Mouse (Mus musculus): Measurements from ENCODE around the gene St7l. TPM values are rescaled to one million over a fixed set of nuclear protein-coding genes. Genes with fewer than 3 reads are reported as not detected.

St7l gene
- polyA plus RNA-seq, 1 experiment, result 4.5 TPM

- no peak for DNase-seq (ENCODE audit: low read depth in 1 of 2, low spot score in 2 of 2)
- Histone ChIP-seq H3K4me3 (ENCODE audit: extremely low read depth, insufficient read depth, insufficient read length) (peak within 1 kb of the TSS; percentile 26; the same call in 1 of the 2 replicates), H3K27ac (ENCODE audit: insufficient read depth, low read length) (no peak within 1 kb of the TSS), H3K36me3 (ENCODE audit: control insufficient read depth, insufficient read depth, low read length) (no peaks in the 10 kb centered on the region), H3K27me3 (ENCODE audit: control insufficient read depth, insufficient read depth, low read length) (peaks cover 16% of the 10 kb centered on the region), H3K4me1 (ENCODE audit: control insufficient read depth, insufficient read depth, insufficient read length) (peaks cover 13% of the 10 kb centered on the region)
- TF ChIP-seq CTCF (IDR thresholded peaks at IDR 0.05; ENCODE audit: extremely low read depth, insufficient read depth, insufficient read length, insufficient replicate concordance) (no peak), POLR2A (IDR thresholded peaks at IDR 0.05; ENCODE audit: low read depth, low read length) (no peak)
- WGBS, result 2% methylated on average over 50 of the region's 87 CpGs
Observed at GRCm38 (mm10) chr3:104961066-104962059, 97.6 kb downstream of the St7l start, which contains the start of gene Wnt2b. Gene Wnt2b, minus strand, starts transcription at chr3:104961921.

- no peak overlapping the region for H3K27ac ChIP-seq (ENCODE audit: insufficient read depth, low read length)
- peak overlapping the region; percentile 26; the same call in 1 of the 2 replicates for H3K4me3 ChIP-seq (ENCODE audit: extremely low read depth, insufficient read depth, insufficient read length)
- WGBS, result 3% methylated on average over 31 of the region's 31 CpGs
- TF ChIP-seq CTCF (IDR thresholded peaks at IDR 0.05; ENCODE audit: extremely low read depth, insufficient read depth, insufficient read length, insufficient replicate concordance) (no peak), POLR2A (IDR thresholded peaks at IDR 0.05; ENCODE audit: low read depth, low read length) (no peak)
- H3K4me1 ChIP-seq (ENCODE audit: control insufficient read depth, insufficient read depth, insufficient read length), result peaks cover 13% of the 10 kb centered on the region
- DNase-seq (ENCODE audit: low read depth in 1 of 2, low spot score in 2 of 2), result no peak
- H3K27me3 ChIP-seq (ENCODE audit: control insufficient read depth, insufficient read depth, low read length), result peaks cover 16% of the 10 kb centered on the region
- no peaks in the 10 kb centered on the region for H3K36me3 ChIP-seq (ENCODE audit: control insufficient read depth, insufficient read depth, low read length)
Observed at GRCm38 (mm10) chr3:104962141-104962611, 98.4 kb downstream of the St7l start.

- 15% methylated on average over 5 of the region's 5 CpGs for WGBS
- Histone ChIP-seq H3K27me3 (ENCODE audit: control insufficient read depth, insufficient read depth, low read length) (peaks cover 18% of the 10 kb centered on the region), H3K4me1 (ENCODE audit: control insufficient read depth, insufficient read depth, insufficient read length) (peaks cover 16% of the 10 kb centered on the region)
Observed at GRCm38 (mm10) chr3:104962866-104963265, 99.1 kb downstream of the St7l start.

GRCm38 (mm10) chr3:104963331-104964276, 99.8 kb downstream of the St7l start:
- no peaks in the 10 kb centered on the region for H3K36me3 ChIP-seq (ENCODE audit: control insufficient read depth, insufficient read depth, low read length)
- 39% methylated on average over 13 of the region's 13 CpGs for WGBS
- TF ChIP-seq POLR2A (IDR thresholded peaks at IDR 0.05; ENCODE audit: low read depth, low read length) (no peak), CTCF (IDR thresholded peaks at IDR 0.05; ENCODE audit: extremely low read depth, insufficient read depth, insufficient read length, insufficient replicate concordance) (no peak)
- H3K27ac ChIP-seq (ENCODE audit: insufficient read depth, low read length), result no peak overlapping the region
- H3K4me3 ChIP-seq (ENCODE audit: extremely low read depth, insufficient read depth, insufficient read length), result no peak overlapping the region
- no peak for DNase-seq (ENCODE audit: low read depth in 1 of 2, low spot score in 2 of 2)
- H3K27me3 ChIP-seq (ENCODE audit: control insufficient read depth, insufficient read depth, low read length), result peaks cover 18% of the 10 kb centered on the region
- H3K4me1 ChIP-seq (ENCODE audit: control insufficient read depth, insufficient read depth, insufficient read length), result peaks cover 19% of the 10 kb centered on the region

More at GRCm38 (mm10) chr3:104962866-104963265, 99.1 kb downstream of the St7l start:
- no peak for DNase-seq (ENCODE audit: low read depth in 1 of 2, low spot score in 2 of 2)
- TF ChIP-seq CTCF (IDR thresholded peaks at IDR 0.05; ENCODE audit: extremely low read depth, insufficient read depth, insufficient read length, insufficient replicate concordance) (no peak), POLR2A (IDR thresholded peaks at IDR 0.05; ENCODE audit: low read depth, low read length) (no peak)
- Histone ChIP-seq H3K36me3 (ENCODE audit: control insufficient read depth, insufficient read depth, low read length) (no peaks in the 10 kb centered on the region), H3K4me3 (ENCODE audit: extremely low read depth, insufficient read depth, insufficient read length) (no peak overlapping the region), H3K27ac (ENCODE audit: insufficient read depth, low read length) (no peak overlapping the region)

GRCm38 (mm10) chr3:104965070-104965855, 101.5 kb downstream of the St7l start:
- no peak for DNase-seq (ENCODE audit: low read depth in 1 of 2, low spot score in 2 of 2)
- no peak overlapping the region for H3K4me3 ChIP-seq (ENCODE audit: extremely low read depth, insufficient read depth, insufficient read length)
- H3K27ac ChIP-seq (ENCODE audit: insufficient read depth, low read length), result no peak overlapping the region
- no peaks in the 10 kb centered on the region for H3K36me3 ChIP-seq (ENCODE audit: control insufficient read depth, insufficient read depth, low read length)
- H3K27me3 ChIP-seq (ENCODE audit: control insufficient read depth, insufficient read depth, low read length), result peaks cover 18% of the 10 kb centered on the region
- no peak for TF ChIP-seq CTCF (IDR thresholded peaks at IDR 0.05; ENCODE audit: extremely low read depth, insufficient read depth, insufficient read length, insufficient replicate concordance)
- no peak for TF ChIP-seq POLR2A (IDR thresholded peaks at IDR 0.05; ENCODE audit: low read depth, low read length)
- 73% methylated on average over 8 of the region's 8 CpGs for WGBS
- H3K4me1 ChIP-seq (ENCODE audit: control insufficient read depth, insufficient read depth, insufficient read length), result peaks cover 19% of the 10 kb centered on the region
